Mouse (Mus musculus) liver, adult 2 months (tissue): ENCODE measurements at regions not wholly inside any gene's neighbourhood (a gene's known extent, or its start where the extent isn't known, plus 50 kb on each side); places are given as distances from the start of the nearest gene placed in this dataset.

Experiments
- DNase-seq: peaks from one replicate; pipeline ENCODE4 v3.0.0-alpha.2; 2011; ENCODE audit warnings: low read depth, low spot score; ENCODE audit errors: extremely low read depth
- H3K27ac ChIP-seq: fragments of 200-500 bp; replicated peaks from 2 replicates; pipeline ENCODE4 v1.5.1; 2012; ENCODE audit warnings: low read depth, mild to moderate bottlenecking, control low read depth, inconsistent platforms, low read length; ENCODE audit not compliant: insufficient read depth
- H3K27me3 ChIP-seq: fragments of 200-500 bp; 2 replicates; pipeline ENCODE4 v1.6.1; 2012; ENCODE audit warnings: mild to moderate bottlenecking, moderate library complexity, low read length, inconsistent platforms; ENCODE audit not compliant: control insufficient read depth, insufficient read depth
- H3K36me3 ChIP-seq: fragments of 200-500 bp; 2 replicates; pipeline ENCODE4 v1.6.1; 2012; ENCODE audit warnings: low read length, inconsistent platforms; ENCODE audit not compliant: control insufficient read depth, insufficient read depth
- H3K4me1 ChIP-seq: fragments of 200-500 bp; 2 replicates; pipeline ENCODE4 v1.6.1; 2011; ENCODE audit warnings: low read length; ENCODE audit not compliant: control insufficient read depth, insufficient read depth
- H3K4me3 ChIP-seq: fragments of 200-500 bp; 2 replicates; pipeline ENCODE4 v1.5.1; 2011; ENCODE audit warnings: low read depth, mild to moderate bottlenecking, control low read depth, low read length, moderate library complexity; ENCODE audit not compliant: insufficient read depth
- H3K79me2 ChIP-seq: fragments of 200-500 bp; 2 replicates; pipeline ENCODE4 v1.6.1; 2012; ENCODE audit warnings: inconsistent platforms, mild to moderate bottlenecking, low read length, moderate library complexity; ENCODE audit not compliant: control insufficient read depth, insufficient read depth
- H3K9ac ChIP-seq: fragments of 200-500 bp; 2 replicates; pipeline ENCODE4 v1.6.1; 2012; ENCODE audit warnings: low read depth, mild to moderate bottlenecking, control low read depth, inconsistent platforms, low read length
- CTCF ChIP-seq: fragments of 200-500 bp; IDR thresholded peaks from 2 replicates; pipeline ENCODE4 v1.5.1; 2011; ENCODE audit warnings: low read depth, low read length, control low read depth
- POLR2A ChIP-seq: fragments of 200-500 bp; IDR thresholded peaks from 2 replicates; pipeline ENCODE4 v1.6.1; 2011; ENCODE audit warnings: low read length, control low read depth; ENCODE audit not compliant: insufficient read depth; ENCODE audit errors: extremely low read depth
- WGBS: fragments of 180-500 bp; shearing (Covaris S2); methylation state at CpG from one replicate; pipeline ENCODE4 v1.1.7; 2018; 5-methylcytosine and 5-hydroxymethylcytosine counted together

DNA sequence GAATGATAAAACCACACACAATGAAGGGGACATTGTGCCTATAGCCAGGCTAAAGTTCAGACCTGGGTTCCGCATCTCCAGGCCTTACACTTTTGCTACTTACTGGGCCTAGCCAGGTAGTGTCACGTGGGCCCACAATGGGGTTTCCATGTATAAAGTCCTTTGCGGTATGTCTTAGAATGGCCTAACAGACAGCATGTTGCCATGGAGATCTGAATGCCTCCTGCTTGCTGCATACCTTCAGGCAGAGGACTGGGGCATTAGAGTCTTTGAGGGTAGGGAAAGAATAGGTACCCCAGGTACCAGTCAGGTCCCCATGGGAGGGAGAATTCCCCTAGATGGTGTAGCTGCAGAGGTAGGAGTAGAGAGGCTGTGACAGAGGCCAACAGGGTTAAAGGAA lies 159.0 kb downstream of the Rplp1 start:
- Histone ChIP-seq H3K4me3 (no peak overlapping the region), H3K36me3 (no peaks in the 10 kb centered on the region), H3K4me1 (no peaks in the 10 kb centered on the region), H3K9ac (no peak overlapping the region), H3K79me2 (no peaks in the 10 kb centered on the region), H3K27ac (no peak overlapping the region), H3K27me3 (no peaks in the 10 kb centered on the region)
- TF ChIP-seq CTCF = no peak
- TF ChIP-seq POLR2A = no peak
- DNase-seq = no peak
- WGBS = 98% methylated on average over 3 of the region's 3 CpGs

DNA sequence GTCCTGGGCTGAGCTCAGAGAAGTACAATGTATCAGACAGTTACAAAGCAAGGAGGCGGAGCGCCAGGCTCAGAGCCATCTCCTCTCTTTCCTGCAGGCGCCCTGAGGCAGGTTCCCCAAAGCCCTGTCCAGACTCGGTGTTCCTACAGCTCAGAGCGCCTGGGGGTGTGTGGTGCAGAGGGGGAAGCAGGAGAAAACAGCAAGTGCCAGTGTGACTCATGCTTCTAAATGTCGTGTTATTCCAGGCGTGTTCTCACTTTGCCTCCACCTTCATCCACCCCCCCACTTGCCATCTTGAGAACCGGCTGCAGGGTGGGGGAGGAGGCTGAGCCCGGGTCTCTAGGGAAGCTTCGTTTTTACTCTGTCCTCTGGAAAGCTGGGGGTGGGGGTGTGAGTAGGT lies 160.5 kb downstream of the Rplp1 start:
- Histone ChIP-seq H3K4me3 (no peak overlapping the region), H3K4me1 (no peaks in the 10 kb centered on the region), H3K9ac (no peak overlapping the region), H3K79me2 (no peaks in the 10 kb centered on the region), H3K27ac (no peak overlapping the region), H3K36me3 (no peaks in the 10 kb centered on the region), H3K27me3 (no peaks in the 10 kb centered on the region)
- TF ChIP-seq POLR2A (no peak), CTCF (no peak)
- no peak for DNase-seq
- 58% methylated on average over 10 of the region's 10 CpGs for WGBS

DNA sequence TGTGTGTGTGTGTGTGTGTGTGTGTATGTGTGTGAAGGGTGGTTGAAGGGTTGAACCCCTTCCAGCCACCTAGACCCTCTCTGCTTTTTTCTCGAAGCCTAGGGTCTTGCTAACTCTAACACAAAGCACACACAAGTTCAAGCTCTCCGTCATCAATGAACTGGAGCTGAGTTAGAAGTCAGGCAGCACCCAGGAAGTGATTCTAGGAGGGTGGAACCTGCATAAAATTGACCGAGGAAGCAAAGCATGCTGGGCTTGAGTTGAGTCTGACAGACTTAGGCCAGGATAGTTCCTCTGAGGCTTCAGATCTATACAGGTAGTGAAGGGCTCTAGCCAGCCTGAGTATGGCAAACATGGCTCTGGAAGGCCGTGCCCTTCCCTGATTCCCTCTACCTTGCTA lies 165.1 kb downstream of the Rplp1 start:
- no peaks in the 10 kb centered on the region for H3K27me3 ChIP-seq
- H3K27ac ChIP-seq = no peak overlapping the region
- DNase-seq = no peak
- H3K4me3 ChIP-seq = no peak overlapping the region
- no peaks in the 10 kb centered on the region for H3K36me3 ChIP-seq
- H3K4me1 ChIP-seq = no peaks in the 10 kb centered on the region
- WGBS = 90% methylated on average over 4 of the region's 4 CpGs
- TF ChIP-seq POLR2A = no peak
- no peak for TF ChIP-seq CTCF
- H3K9ac ChIP-seq = no peak overlapping the region
- no peaks in the 10 kb centered on the region for H3K79me2 ChIP-seq

DNA sequence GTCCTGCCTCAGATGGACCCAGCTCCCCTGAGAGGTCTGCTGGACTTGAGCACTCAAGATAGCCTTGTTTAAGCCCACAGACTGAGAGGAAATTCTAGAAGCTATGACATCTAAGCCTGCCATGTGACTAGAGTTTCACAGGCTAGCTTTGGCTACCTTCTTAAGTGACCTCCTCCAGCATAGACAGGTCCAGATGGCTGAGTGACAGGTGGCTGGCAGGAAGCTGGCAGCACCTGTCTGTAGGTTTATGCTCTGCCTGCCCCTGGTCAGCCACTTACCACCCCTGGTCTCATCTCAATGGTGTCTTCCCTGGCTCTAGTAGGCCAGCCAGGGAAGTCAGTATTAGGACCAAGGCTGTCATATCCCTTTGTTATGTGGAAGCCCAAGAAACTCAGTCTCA lies 165.9 kb downstream of the Rplp1 start:
- TF ChIP-seq POLR2A (no peak), CTCF (no peak)
- H3K4me1 ChIP-seq = no peaks in the 10 kb centered on the region
- H3K27me3 ChIP-seq = no peaks in the 10 kb centered on the region
- H3K79me2 ChIP-seq = no peaks in the 10 kb centered on the region
- H3K4me3 ChIP-seq = no peak overlapping the region
- H3K36me3 ChIP-seq = no peaks in the 10 kb centered on the region
- no peak overlapping the region for H3K27ac ChIP-seq
- DNase-seq = no peak
- H3K9ac ChIP-seq = no peak overlapping the region

DNA sequence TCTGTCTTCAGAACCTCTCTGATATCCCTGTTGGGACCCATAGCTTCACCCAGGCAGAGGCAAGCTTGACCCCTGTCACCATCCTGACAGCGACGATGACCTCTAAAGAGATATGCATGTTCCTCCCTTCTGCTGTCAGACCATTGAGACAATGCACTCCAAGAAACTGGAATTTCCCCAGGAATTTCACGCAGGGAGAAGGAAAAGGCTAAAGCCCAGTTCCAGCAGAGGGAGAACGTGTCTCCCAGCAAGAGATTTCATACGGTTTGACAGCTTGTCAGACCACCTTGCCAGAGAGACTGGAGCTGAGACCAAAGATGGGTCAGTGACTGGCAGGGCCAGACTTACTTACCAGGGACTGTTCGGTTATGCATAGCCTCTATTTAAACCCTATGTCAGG lies 167.9 kb downstream of the Rplp1 start:
- Histone ChIP-seq H3K79me2 (no peaks in the 10 kb centered on the region), H3K4me1 (no peaks in the 10 kb centered on the region), H3K4me3 (no peak overlapping the region), H3K27me3 (no peaks in the 10 kb centered on the region), H3K27ac (no peak overlapping the region), H3K36me3 (no peaks in the 10 kb centered on the region), H3K9ac (no peak overlapping the region)
- TF ChIP-seq CTCF (no peak), POLR2A (no peak)
- DNase-seq = no peak
- WGBS = 85% methylated on average over 6 of the region's 6 CpGs

DNA sequence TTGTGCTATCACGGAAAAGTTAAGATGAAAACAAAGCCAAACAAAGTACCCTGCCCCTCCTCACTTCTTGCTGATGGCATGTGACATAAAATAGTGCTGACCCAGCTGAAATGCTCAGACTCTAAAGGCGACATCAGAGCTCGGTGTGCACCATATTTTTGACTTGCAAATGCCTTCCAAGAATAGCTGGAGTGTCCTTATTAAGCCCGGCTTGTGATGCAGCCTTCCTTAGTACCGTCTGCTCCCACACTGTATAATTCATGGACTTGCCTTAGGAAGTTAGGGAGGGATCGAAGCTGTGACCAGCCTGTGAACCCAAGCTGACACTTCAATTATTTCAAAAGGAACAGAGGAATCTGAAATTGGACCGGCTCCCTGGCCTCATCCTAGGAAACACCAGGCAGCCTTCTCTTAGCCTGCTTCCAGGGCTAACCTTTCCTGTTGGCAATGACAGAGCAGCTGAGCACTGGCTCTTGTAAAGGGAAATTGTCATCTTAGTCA lies 169.0 kb downstream of the Rplp1 start:
- DNase-seq = peak; percentile 19
- Histone ChIP-seq H3K4me1 (no peaks in the 10 kb centered on the region), H3K36me3 (no peaks in the 10 kb centered on the region), H3K4me3 (no peak overlapping the region), H3K9ac (no peak overlapping the region), H3K27me3 (no peaks in the 10 kb centered on the region), H3K79me2 (no peaks in the 10 kb centered on the region), H3K27ac (no peak overlapping the region)
- no peak for TF ChIP-seq POLR2A
- TF ChIP-seq CTCF = no peak
- 78% methylated on average over 7 of the region's 7 CpGs for WGBS
